Mouse (Mus musculus) cerebellum, adult 2 months (tissue): ENCODE measurements at regions not wholly inside any gene's neighbourhood (a gene's known extent, or its start where the extent isn't known, plus 50 kb on each side); places are given as distances from the start of the nearest gene placed in this dataset.

Source experiments
- CTCF ChIP-seq: fragments of 200-500 bp; IDR thresholded peaks from 2 replicates; pipeline ENCODE4 v1.5.1; 2011; ENCODE audit warnings: low read depth, mild to moderate bottlenecking, control low read depth, low read length, moderate library complexity, borderline replicate concordance; ENCODE audit not compliant: insufficient read depth
- POLR2A ChIP-seq: fragments of 200-500 bp; IDR thresholded peaks from 2 replicates; pipeline ENCODE4 v1.6.1; 2011; ENCODE audit warnings: low read length, control low read depth, borderline replicate concordance; ENCODE audit not compliant: insufficient read depth

DNA sequence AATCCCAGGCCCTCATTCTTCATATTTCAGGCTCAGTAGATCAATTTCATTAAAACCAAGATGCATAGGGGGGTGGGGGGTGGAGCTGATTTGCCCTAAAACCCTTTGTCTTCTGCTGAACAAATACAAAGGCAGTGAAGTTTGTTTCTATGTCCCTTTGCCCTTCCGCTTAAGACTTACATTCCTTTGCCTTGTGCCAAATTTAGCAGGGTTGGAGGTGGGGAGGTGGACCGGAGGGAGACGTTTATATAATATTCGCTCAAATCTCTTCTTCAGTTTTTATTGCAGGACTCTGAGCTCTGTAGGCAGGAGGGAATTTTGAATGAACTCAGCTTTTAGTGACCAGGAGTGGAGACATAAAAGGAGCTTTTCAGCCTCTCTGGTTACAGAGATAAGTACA lies 258.8 kb downstream of the Fzd1 start:
- TF ChIP-seq POLR2A (no peak), CTCF (no peak)
